Mouse (Mus musculus) cerebellum, adult 11-12 months (tissue): ENCODE measurements around the gene Anxa7.

Experiments used
- DNase-seq: peaks from one replicate; pipeline ENCODE4 v3.0.0; 2022

Gene Anxa7

GRCm38 (mm10) chr14:20479291-20480194 lies at the start of gene Anxa7:
Anxa7 (minus strand) TSS chr14:20480133.
- peak; percentile 80 for DNase-seq

DNA sequence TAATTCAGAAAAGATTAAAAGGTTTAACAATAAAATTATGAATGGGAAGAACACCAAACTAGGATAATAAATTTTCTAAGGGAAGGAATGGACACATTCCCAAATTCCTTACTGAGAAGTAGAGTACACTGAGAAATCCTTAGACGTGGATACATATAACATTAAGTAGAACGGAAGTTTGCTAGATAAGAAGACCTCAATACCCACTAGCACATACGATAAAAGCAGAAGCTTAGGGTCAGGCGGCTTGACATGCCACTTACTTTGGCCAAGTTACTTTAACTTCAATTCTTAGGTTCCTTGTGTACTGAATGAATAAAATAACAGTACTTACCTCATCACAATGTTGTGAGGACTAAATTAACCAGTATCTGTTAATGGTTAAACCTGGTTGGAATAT lies 49.7 kb upstream of the Anxa7 start:
- DNase-seq = no peak

DNA sequence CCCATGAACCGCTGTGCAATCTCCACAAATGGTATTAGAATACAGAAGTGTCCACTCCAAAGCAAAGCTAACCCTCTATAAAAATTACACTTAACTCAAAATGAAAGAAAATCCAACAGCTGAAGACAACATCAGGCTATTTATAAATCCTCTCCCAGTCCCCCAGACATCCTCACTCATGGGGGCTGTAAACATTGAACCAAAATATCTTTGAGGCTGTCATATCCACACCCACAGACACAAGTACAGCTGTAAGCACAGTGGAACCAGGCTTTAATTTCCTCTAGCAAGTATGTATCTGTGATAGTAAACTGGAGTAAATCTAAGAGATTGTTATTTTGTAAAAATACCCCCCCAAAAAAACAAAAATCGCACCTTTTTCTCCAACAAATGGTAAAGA lies 40.2 kb upstream of the Anxa7 start:
- no peak for DNase-seq

DNA sequence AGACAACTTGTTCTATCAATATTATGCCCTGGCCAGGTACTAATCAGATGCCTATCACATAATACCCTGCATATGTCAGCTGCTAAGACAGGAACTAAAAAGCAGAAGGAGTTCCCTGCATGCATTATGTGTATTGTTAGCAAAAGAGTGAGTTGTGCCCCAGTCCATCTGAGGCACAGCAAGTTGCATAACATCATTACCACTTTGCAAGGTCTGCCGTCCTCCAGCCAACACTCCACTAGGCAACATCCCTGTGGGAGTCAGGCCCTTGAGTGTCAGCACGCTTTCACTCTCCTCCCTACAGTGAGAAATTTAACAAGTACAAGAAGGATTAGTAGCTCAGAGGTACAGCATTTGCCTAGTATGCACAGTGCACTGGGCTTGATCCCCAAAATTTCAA lies 28.5 kb upstream of the Anxa7 start:
- DNase-seq = no peak

DNA sequence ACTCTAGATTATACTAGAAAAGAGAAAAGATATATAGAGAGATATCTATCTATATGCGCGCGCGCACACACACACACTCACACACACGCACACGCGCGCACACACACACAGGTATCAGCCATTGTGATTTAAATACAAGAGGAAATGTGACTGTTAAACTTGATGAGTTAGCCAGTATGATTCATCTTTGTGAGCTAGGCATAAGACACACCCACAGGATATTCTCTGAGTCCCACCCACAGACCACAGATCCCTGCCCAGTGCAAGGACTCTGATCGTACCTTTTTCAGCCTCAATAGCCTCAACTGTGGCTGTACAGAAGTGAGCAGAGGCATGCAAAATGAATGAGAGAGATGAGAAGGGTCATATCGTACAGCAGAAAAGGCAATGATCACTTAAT lies 23.0 kb upstream of the Anxa7 start:
- DNase-seq = no peak

- peak; percentile 37 for DNase-seq
These were observed 20.0 kb upstream of the Anxa7 start for GRCm38 (mm10) chr14:20499982-20500381.

GRCm38 (mm10) chr14:20496603-20497002 lies 16.7 kb upstream of the Anxa7 start, which contains the start of gene Mss51:
Mss51 (minus strand) TSS chr14:20496901.
- DNase-seq = no peak

DNA sequence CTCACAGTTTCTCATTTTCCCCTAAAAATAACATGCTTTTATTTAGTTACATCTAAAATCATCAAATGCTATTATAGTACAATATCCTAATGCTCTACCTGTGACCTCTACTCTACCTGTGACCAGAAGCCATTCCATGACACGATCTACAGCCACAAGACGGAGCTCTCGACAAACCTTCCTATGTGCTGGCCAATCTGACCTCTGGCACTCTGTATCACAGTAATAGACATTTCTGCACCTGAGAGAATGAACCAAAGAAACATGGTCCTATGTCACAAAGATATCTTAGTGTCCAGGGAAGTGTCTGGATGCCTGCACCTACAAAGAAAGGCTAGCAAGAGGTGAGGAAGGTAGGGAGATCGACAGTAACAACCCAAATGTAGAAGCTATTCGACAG lies 6.1 kb upstream of the Anxa7 start:
- DNase-seq = no peak

DNA sequence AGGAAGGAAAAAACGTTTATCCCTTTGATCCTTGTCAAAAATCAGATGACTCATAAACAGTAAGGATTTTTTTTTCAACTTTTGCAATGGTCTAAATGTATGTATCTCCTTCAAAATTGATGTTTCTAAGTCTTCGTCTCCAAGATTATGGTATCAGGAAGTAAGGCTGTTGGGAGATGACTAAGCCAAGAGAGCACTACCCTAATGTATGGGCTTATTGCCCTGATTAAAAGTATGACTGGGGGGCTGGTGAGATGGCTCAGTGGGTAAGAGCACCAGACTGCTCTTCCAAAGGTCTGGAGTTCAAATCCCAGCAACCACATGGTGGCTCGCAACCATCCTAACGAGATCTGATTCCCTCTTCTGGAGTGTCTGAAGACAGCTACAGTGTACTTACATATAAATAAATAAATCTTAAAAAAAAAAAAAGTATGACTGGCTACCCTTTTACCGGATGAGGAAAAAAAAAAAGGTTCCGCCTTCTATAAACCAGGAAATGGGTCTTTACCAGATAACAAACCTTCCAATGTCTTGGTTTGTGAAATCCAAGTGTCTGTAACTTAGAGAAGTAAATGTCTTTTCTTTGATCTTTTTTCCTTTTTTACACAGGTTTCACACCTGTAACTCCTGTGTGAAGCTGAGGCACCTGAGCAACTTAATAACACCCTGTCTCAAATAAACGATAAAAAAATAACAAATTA lies 2.3 kb upstream of the Anxa7 start:
- DNase-seq = no peak

DNA sequence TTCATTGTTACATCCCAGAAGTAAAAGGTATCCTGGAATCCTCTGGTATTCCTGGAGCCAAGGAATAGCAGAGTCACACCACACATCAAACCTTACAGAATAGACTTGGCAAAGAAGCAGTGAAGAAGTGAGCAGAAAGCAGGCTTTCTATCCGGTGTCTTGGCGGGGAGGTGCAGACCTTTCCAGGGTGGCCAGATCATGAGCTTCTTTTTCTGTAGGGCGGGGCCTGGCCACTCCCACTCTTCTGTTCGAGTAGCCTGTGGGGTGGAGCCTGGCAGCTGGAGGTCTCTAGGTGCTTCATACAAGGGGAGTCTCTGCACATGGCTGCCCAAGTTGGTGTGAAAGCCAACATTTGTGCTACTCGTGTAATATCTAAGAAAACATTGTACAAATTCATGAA lies 1.3 kb upstream of the Anxa7 start:
- no peak for DNase-seq

DNA sequence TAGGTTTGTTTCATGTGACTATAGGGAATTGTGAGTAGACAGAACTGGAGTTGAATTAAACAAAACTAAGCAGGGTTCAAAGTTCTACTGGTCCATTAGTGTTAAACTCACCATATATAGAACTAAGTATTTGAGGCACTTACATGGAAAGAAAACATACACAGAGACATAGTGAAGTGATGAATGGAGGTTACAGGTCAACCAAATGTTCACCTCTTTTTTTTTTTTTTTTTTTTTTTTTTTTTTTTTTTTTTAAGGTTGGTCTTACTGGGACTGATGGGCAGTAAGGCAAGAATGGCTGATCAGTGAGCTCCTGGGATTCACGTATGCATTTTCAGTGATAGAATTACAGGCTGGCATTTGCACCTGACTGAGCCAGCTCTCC lies 254 bp upstream of the Anxa7 start:
- DNase-seq = no peak

DNA sequence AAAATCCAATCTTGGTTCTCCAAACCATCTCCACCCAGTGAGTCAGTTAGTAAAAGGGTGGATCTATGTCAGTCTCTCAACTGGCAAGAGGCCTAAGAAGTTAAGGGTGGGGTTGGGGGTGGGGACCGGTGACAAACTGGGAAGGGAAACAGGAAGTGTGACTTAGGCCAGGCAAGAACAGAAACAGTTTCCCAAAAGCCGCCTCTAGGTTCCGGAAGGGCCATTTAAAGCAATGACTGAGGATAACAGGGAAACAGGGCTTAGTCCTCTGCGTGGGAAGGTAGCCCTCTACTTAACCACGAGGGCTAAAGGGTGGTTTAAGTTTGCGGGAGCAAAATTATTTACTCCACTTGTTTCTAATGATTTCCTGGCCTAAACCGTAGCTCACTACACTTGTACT lies 1.1 kb downstream of the Anxa7 start:
- DNase-seq = no peak

DNA sequence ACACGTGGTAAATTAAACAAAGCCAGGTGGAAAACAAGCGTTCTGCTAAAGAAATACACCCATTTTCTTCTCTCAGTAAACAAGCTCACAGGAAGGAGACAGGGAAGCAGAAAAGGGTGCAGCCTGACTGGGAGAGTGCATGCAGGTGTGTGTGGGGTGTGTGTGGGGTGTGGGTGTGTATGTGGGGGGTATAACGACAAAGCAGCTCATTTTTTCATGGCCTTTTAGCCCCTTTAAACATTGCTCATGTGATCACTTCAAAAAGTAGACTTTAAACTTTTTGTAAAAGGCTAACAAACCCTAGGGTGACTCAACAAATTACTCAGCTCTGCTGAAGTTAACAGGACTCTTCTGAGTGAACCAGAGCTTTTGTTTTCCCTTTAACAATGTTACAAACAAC lies 1.5 kb downstream of the Anxa7 start:
- no peak for DNase-seq

- DNase-seq = no peak
These were observed 2.5 kb downstream of the Anxa7 start for GRCm38 (mm10) chr14:20477261-20478025.

DNA sequence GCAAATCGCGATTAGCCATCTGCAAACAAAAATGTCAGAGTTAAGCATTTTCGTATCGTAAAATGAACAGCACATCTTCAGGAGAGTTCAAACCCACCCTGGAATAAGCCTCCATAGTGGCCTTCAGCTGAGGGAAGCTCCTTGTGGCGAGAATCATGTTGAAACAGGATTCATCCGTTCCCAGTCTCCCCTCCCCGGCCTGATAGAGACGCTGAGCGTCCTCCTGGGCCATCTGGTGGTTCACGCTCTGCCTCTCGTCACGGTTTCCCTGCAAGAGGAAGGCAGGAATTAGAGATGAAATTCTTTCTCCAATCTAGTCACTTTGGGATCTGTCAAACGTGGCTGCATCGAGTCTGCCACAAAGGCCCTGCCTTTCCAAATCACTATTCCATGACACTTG lies 19.7 kb downstream of the Anxa7 start:
- no peak for DNase-seq

GRCm38 (mm10) chr14:20458378-20458777 lies 21.6 kb downstream of the Anxa7 start:
- no peak for DNase-seq

GRCm38 (mm10) chr14:20452929-20453328 lies 27.0 kb downstream of the Anxa7 start:
- DNase-seq = no peak

DNA sequence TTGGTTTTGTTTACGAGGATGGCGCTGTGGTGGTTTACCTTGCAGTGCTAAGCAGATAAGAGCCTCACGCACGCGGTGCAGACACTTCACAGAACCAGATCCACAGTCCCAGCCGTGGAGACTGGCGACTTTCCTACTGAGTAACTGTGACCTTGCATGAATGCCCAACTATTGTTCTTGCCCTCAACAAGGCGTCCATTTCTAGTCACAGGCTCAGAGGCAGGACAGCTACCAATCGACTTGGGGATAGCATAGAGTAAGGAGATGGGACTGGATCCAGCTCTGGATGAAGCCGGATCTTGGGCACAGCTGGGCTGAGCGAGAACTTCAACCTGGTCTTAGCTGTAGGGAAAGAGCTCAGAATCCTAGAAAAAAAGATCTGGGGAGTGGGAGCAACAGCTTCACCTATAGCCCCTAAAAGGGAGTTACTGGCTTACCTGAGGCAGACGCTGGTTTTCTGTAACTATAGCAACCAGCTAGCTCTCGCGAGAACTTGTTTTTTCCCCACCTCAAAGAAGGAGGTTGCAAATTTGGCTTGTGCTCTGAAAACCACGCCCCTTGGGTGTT lies 28.1 kb downstream of the Anxa7 start, which contains the start of gene Cfap70:
TSS of gene Cfap70 (minus strand) at position 462 of the 567 bp plus-strand sequence.
- DNase-seq = peak; percentile 3

GRCm38 (mm10) chr14:20451302-20451701 lies 28.6 kb downstream of the Anxa7 start:
- DNase-seq = no peak

- no peak for DNase-seq
These were observed 32.7 kb downstream of the Anxa7 start for GRCm38 (mm10) chr14:20447209-20447608.

DNA sequence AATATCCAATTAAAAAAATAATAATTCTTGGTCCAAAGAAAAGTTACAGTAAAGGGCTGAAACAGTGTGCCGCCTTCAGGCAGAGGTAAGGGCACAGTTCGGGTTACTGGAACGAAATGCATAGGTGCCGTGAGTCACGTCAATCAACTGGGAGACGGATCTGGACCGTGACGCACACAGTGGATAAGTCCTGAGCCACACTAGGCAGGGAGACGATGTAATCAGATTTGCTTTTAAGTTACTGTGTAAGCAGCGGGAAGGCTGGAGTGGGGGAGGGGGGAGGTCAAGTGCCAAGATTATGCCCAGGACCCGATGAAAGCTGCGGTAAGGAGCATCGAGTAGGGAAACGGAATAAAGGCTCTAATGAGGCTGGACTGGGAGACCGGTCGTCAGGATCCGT lies 37.7 kb downstream of the Anxa7 start:
- DNase-seq = no peak

DNA sequence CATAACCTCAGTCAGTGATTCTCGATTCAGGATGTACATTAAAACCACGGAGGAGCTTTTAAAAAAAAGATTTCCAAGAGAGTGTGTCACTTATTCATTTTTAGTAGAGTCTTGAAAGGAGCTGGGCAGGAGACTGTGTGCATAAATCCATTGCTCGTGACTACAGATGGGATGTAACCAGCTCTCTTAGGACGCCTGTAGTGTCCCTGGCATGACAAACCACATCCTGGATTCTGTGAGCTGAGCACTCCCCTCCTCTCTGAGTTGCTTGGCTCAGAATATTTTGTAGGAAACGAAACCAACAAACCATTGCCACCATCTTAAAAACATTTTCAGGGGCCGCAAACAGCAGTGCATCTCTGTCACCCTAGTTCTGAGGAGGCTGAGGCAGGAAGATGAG lies 43.0 kb downstream of the Anxa7 start:
- no peak for DNase-seq

GRCm38 (mm10) chr14:20432420-20432819 lies 47.5 kb downstream of the Anxa7 start:
- DNase-seq = no peak
